Mouse (Mus musculus) cerebellum, postnatal 25 days (tissue): ENCODE results near the gene Map2k1.

Source experiments
- DNase-seq, 2 experiments: peaks; one replicate each; pipeline ENCODE4 v3.0.0; 2021; ENCODE audit warnings: mixed read lengths in 2 of 2

The Map2k1 gene

GRCm38 (mm10) chr9:64249371-64249770, 4.1 kb downstream of the Map2k1 start:
- DNase-seq, result no peak

GRCm38 (mm10) chr9:64242381-64242831, 11.0 kb downstream of the Map2k1 start:
- no peak for DNase-seq

- DNase-seq, result no peak
These were observed 12.8 kb downstream of the Map2k1 start for GRCm38 (mm10) chr9:64240681-64241080.

- no peak for DNase-seq
These were observed 13.3 kb downstream of the Map2k1 start for GRCm38 (mm10) chr9:64240116-64240515.

- no peak for DNase-seq
These were observed 17.4 kb downstream of the Map2k1 start for GRCm38 (mm10) chr9:64236056-64236455.

- no peak for DNase-seq
These were observed 18.5 kb downstream of the Map2k1 start, which contains the start of gene Uchl4 for GRCm38 (mm10) chr9:64234768-64235435. Uchl4 (plus strand) TSS chr9:64235201.

- DNase-seq, result no peak
These were observed 19.8 kb downstream of the Map2k1 start for GRCm38 (mm10) chr9:64233656-64234055.

GRCm38 (mm10) chr9:64232257-64232957, 21.0 kb downstream of the Map2k1 start:
- no peak for DNase-seq

- no peak for DNase-seq
These were observed 21.8 kb downstream of the Map2k1 start for GRCm38 (mm10) chr9:64231674-64232073.

GRCm38 (mm10) chr9:64231171-64231570, 22.3 kb downstream of the Map2k1 start:
- DNase-seq, result peak in 1 of 2 experiments; percentile 23

GRCm38 (mm10) chr9:64228972-64229371, 24.5 kb downstream of the Map2k1 start:
- no peak for DNase-seq

- no peak for DNase-seq
These were observed 25.7 kb downstream of the Map2k1 start for GRCm38 (mm10) chr9:64227736-64228135.

- no peak for DNase-seq
These were observed 27.6 kb downstream of the Map2k1 start for GRCm38 (mm10) chr9:64225805-64226204.

- DNase-seq, result no peak
These were observed 31.3 kb downstream of the Map2k1 start for GRCm38 (mm10) chr9:64222098-64222497.

GRCm38 (mm10) chr9:64221480-64221879, 32.0 kb downstream of the Map2k1 start:
- DNase-seq, result no peak

- DNase-seq, result no peak
These were observed 32.8 kb downstream of the Map2k1 start for GRCm38 (mm10) chr9:64220603-64221002.

- no peak for DNase-seq
These were observed 33.5 kb downstream of the Map2k1 start for GRCm38 (mm10) chr9:64219772-64220420.

- DNase-seq, result no peak
These were observed 34.1 kb downstream of the Map2k1 start for GRCm38 (mm10) chr9:64219305-64219704.

GRCm38 (mm10) chr9:64217887-64218286, 35.5 kb downstream of the Map2k1 start:
- DNase-seq, result no peak

GRCm38 (mm10) chr9:64216641-64217040, 36.8 kb downstream of the Map2k1 start:
- DNase-seq, result no peak

- no peak for DNase-seq
These were observed 37.3 kb downstream of the Map2k1 start for GRCm38 (mm10) chr9:64216090-64216489.

- no peak for DNase-seq
These were observed 39.0 kb downstream of the Map2k1 start for GRCm38 (mm10) chr9:64214452-64214851.

GRCm38 (mm10) chr9:64207509-64208084, 45.8 kb downstream of the Map2k1 start:
- no peak for DNase-seq
